Mouse (Mus musculus): ENCODE data around the gene Olfr1358. TPM values are rescaled to one million over a fixed set of nuclear protein-coding genes. Genes with fewer than 3 reads are reported as not detected.

Gene Olfr1358
- polyA plus RNA-seq, 1 experiment, result not detected

DNA sequence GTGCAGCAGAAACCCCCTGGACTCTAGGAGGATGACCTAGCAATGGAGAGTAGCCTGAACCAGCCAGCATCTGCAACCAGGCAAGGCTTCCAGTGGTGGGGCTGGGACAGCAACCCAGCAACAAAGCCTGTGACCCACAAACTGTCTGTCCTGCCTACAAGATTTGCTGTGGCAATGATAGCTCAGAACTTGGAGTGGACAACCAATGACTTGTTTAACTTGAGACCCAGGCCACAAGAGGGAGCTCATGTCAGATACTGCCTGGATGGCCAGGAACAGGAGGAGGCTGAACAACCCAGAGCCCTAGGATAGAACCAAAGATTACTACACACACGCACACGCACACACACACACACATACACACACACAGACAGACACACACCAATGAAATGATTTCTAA is 23.7 kb downstream of the Olfr1358 start:
- H3K4me1 ChIP-seq (ENCODE audit: control insufficient read depth), result no peaks in the 10 kb centered on the region
- no peak overlapping the region for H3K4me3 ChIP-seq (replicated peaks)
- no peaks in the 10 kb centered on the region for H3K36me3 ChIP-seq (ENCODE audit: control insufficient read depth)
- TF ChIP-seq GATA1 (IDR thresholded peaks at IDR 0.05; ENCODE audit: low read length), result no peak
- TF ChIP-seq TAL1 (IDR thresholded peaks at IDR 0.05; ENCODE audit: low read length), result no peak
- H3K9me3 ChIP-seq (ENCODE audit: control insufficient read depth, low read length), result no peaks in the 10 kb centered on the region
- no peaks in the 10 kb centered on the region; the same call in 1 of the 2 replicates for H3K27me3 ChIP-seq (ENCODE audit: control insufficient read depth)

DNA sequence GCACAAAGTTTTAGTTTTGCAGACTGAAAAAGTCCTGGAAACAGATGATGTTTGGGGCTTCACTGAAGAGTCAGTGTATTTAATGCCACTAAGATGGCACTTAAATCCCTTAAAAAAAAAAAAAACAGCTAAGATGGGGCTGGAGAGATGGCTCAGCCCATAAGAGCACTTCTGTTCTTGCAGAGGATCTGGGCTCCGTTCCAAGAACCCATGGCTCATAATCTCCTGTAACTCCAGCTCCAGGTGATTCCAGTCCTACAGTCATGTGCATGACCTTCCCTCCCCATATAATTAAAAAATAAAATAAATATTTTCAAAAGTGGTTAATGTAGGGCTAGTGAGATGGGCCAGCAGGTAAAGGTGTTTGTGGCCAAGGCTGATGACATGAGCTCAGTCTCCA is 47.8 kb downstream of the Olfr1358 start:
- H3K4me1 ChIP-seq (ENCODE audit: control insufficient read depth), result no peaks in the 10 kb centered on the region
- peaks cover 1% of the 10 kb centered on the region; the same call in 1 of the 2 replicates for H3K27me3 ChIP-seq (ENCODE audit: control insufficient read depth)
- TF ChIP-seq TAL1 (IDR thresholded peaks at IDR 0.05; ENCODE audit: low read length) (no peak), GATA1 (IDR thresholded peaks at IDR 0.05; ENCODE audit: low read length) (no peak)
- no peak overlapping the region for H3K4me3 ChIP-seq (replicated peaks)
- H3K36me3 ChIP-seq (ENCODE audit: control insufficient read depth), result no peaks in the 10 kb centered on the region
- no peaks in the 10 kb centered on the region for H3K9me3 ChIP-seq (ENCODE audit: control insufficient read depth, low read length)

DNA sequence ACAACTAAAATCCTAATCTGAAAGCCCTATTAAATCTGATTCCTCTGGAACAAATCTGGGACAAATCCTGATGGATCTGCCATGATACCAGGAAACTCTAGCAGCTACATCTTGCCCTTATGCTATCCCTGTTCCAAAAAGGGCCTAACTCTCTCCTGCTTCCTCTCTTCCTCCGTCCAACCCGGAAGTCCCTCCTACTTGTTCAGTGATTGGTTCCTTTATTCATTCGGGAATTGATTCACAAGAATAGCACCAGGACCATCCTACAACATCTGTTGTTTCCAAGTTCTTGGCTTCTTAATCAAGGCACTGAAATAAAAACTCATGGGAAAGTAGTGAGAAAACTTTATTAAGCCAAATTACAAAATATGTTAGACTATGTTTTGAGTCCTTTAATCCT is 52.0 kb downstream of the Olfr1358 start:
- Histone ChIP-seq H3K4me3 (replicated peaks) (no peak overlapping the region), H3K9me3 (ENCODE audit: control insufficient read depth, low read length) (no peaks in the 10 kb centered on the region), H3K27me3 (ENCODE audit: control insufficient read depth) (peaks cover 6% of the 10 kb centered on the region; the same call in 1 of the 2 replicates), H3K4me1 (ENCODE audit: control insufficient read depth) (peaks cover 7% of the 10 kb centered on the region), H3K36me3 (ENCODE audit: control insufficient read depth) (no peaks in the 10 kb centered on the region)
- no peak for TF ChIP-seq GATA1 (IDR thresholded peaks at IDR 0.05; ENCODE audit: low read length)
- TF ChIP-seq TAL1 (IDR thresholded peaks at IDR 0.05; ENCODE audit: low read length), result no peak

DNA sequence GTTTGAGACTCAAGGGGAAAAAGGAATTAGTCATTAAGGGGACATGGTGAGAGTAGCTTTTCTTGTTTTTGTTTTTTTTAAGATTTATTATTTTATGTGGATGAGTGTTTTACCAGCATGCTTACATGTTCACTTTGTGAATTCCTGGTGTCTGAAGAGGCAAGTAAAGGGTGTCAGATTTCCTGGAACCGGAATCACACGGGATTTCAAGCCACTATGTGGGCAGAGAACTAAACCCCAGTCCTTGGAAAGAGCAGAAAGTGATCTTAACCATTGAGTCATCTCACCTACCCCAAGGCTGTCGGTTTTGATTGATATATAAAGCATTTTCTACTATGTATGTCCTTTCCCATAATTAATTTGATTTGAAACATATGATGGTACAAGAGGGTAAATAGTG is 52.5 kb downstream of the Olfr1358 start:
- TF ChIP-seq TAL1 (IDR thresholded peaks at IDR 0.05; ENCODE audit: low read length) (no peak), GATA1 (IDR thresholded peaks at IDR 0.05; ENCODE audit: low read length) (no peak)
- Histone ChIP-seq H3K27me3 (ENCODE audit: control insufficient read depth) (peaks cover 6% of the 10 kb centered on the region; the same call in 1 of the 2 replicates), H3K9me3 (ENCODE audit: control insufficient read depth, low read length) (no peaks in the 10 kb centered on the region), H3K36me3 (ENCODE audit: control insufficient read depth) (no peaks in the 10 kb centered on the region), H3K4me3 (replicated peaks) (no peak overlapping the region), H3K4me1 (ENCODE audit: control insufficient read depth) (peaks cover 12% of the 10 kb centered on the region)

Other genes with a start within 250 kb of the Olfr1358 start
- 1.4 and 3.4 TPM in 2 replicates for gene Agpat3, start 164.9 kb upstream of the Olfr1358 start, polyA plus RNA-seq (2012)
- 15.4 and 18.2 TPM in 2 replicates for gene Rrp1, start 104.4 kb upstream of the Olfr1358 start, polyA plus RNA-seq (2012)
- gene Cstb, start 91.8 kb upstream of the Olfr1358 start, polyA plus RNA-seq (2012), result 0.46 and 1.3 TPM in 2 replicates
- 0.14 TPM in 2 replicates for gene Pdxk, start 52.5 kb upstream of the Olfr1358 start, polyA plus RNA-seq (2012)
- 0.36 and 0.95 TPM in 2 replicates for gene Ilvbl, start 56.9 kb downstream of the Olfr1358 start, polyA plus RNA-seq (2012)
- 0.01 TPM in 2 replicates for gene Syde1, start 74.5 kb downstream of the Olfr1358 start, polyA plus RNA-seq (2012)
- gene Olfr1357, start 100.6 kb downstream of the Olfr1358 start, polyA plus RNA-seq (2012), result 0.02 TPM in 1 of 2 replicates, not detected in the other
- 0.02 TPM in 1 of 2 replicates, not detected in the other for gene Casp14, start 200.9 kb downstream of the Olfr1358 start, polyA plus RNA-seq (2012)
- gene Ccdc105, start 235.6 kb downstream of the Olfr1358 start, polyA plus RNA-seq (2012), result not detected in 2 replicates

All from erythroblast, embryonic 14.5 days (primary cell).